Mouse (Mus musculus): ENCODE data around the gene Mrgpra1. TPM values are rescaled to one million over a fixed set of nuclear protein-coding genes. Genes with fewer than 3 reads are reported as not detected.

Gene Mrgpra1
- not detected in 2 replicates for polyA plus RNA-seq (2012; rRNA removed)

GRCm38 (mm10) chr7:47354140-47354539 is at the start of gene Mrgpra1:
TSS of gene Mrgpra1 (minus strand) at chr7:47354240.

Other genes with a start within 250 kb of the Mrgpra1 start
- gene Ptpn5, start 220.6 kb downstream of the Mrgpra1 start, polyA plus RNA-seq (2012; rRNA removed), result 0.01 and 0.03 TPM in 2 replicates
- gene Mrgpra6, start 149.3 kb downstream of the Mrgpra1 start, polyA plus RNA-seq (2012; rRNA removed), result not detected in 2 replicates
- not detected in 2 replicates for gene Mrgpra9, start 101.4 kb downstream of the Mrgpra1 start, polyA plus RNA-seq (2012; rRNA removed)
- 1.5 and 1.7 TPM in 2 replicates for gene Mrgpra2a, start 97.9 kb upstream of the Mrgpra1 start, polyA plus RNA-seq (2012; rRNA removed)
- gene Mrgpra2b, start 174.6 kb upstream of the Mrgpra1 start, polyA plus RNA-seq (2012; rRNA removed), result 5.8 and 6.3 TPM in 2 replicates
- not detected in 2 replicates for gene Mrgpra3, start 247.1 kb upstream of the Mrgpra1 start, polyA plus RNA-seq (2012; rRNA removed)